Mouse (Mus musculus) Muller cell, postnatal 12 days (primary cell): ENCODE results near the gene Cutal.

Experiments
- DNase-seq: peaks from one replicate; pipeline ENCODE4 v3.0.0-alpha.2; 2015; ENCODE audit errors: inconsistent ontology term

The Cutal gene

GRCm38 (mm10) chr2:34884186-34884585 lies 10.0 kb downstream of the Cutal start:
- DNase-seq = no peak

GRCm38 (mm10) chr2:34893950-34894349 lies 19.8 kb downstream of the Cutal start:
- DNase-seq = no peak

DNA sequence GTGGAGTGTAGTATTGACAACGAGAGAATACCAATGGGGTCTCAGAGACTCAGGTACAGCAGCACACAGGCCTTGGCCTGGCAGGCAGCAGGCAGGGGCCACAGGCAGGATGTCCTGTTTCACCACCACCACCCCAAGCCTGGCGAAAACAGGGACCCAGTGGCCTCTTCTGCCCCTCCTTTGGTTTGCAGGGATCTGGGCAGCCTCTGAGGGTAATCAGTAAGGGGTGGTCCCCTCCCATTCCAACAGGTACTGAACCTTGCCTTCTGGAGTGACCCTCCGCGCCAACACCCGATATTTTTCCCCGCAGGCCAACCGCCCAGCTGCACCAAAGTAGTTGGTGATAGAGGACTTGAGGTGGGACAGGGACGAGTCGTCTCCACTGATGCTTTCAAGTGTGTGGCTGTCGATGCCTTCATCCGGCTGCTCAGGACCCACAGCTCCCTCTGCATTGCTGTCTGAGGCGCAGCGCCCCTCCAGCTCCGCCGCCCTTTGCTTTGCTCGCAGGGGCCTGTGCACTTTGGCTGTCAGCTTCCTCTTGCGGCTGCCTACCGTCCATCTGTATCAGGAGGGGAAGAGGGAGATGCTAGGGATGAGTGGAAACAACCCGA lies 21.4 kb downstream of the Cutal start:
- no peak for DNase-seq

- DNase-seq = no peak
These were observed 22.7 kb downstream of the Cutal start for GRCm38 (mm10) chr2:34896821-34897460.

GRCm38 (mm10) chr2:34897820-34898219 lies 23.6 kb downstream of the Cutal start:
- DNase-seq = no peak

- DNase-seq = no peak
These were observed 25.5 kb downstream of the Cutal start for GRCm38 (mm10) chr2:34899682-34900081.

- DNase-seq = no peak
These were observed 26.2 kb downstream of the Cutal start for GRCm38 (mm10) chr2:34900412-34900811.

DNA sequence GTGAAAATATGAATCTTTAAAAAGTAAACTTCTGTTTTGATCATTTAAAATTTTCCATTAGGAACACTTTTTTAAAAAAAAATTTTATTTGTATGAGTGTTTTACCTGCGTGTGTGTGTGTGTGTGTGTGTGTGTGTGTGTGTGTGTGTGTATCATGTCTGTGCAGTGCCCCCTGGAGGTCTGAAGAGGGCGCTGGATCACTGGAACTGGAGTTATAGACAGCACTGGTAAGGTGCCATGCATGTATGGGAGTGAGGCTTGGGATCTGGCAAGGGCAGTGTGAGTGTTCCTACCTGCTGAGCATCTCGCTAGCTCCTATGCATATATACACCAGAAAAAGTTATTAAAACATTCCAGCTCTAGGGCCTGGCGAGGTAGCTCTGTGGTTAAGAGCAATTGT lies 27.5 kb downstream of the Cutal start:
- DNase-seq = no peak

DNA sequence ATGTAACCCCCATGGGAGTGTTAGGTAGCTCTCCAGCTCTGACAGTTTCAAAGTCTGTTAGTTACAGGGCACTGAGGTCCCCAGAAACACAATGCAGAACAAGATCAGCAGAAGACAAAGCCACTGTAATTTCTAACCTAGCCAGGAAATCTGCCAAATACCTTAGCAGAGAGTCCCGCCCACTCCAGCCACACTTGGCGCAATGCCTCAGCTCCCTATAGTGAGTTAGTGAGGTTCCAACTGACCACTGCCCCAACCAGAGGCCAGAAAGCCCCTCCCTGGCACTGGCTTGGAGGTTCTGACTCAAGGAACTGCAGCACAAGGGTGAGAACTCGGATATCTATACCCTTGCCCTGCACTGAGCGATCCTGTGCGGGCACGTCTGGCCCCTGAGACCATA lies 28.5 kb downstream of the Cutal start:
- peak; percentile 26 for DNase-seq

DNA sequence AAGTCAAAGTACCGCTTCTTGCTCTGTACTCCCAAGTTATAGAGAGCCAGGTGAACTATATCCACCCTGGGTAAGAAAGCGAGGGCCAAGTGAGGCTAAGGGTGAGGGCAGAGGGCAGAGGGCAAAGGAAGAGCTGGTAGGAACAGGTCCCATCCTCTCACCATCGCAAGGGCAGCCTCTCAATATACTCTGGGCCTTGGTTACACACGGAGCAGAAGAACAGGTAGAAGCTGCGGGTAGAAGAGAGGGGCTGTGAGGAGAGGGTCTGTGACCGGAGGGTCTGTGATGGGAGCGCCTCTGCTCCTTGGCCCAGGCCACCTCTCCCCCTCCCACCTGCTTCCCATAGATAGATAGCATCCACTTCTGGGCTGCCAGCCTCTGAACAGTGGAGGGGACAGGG lies 29.0 kb downstream of the Cutal start:
- no peak for DNase-seq

DNA sequence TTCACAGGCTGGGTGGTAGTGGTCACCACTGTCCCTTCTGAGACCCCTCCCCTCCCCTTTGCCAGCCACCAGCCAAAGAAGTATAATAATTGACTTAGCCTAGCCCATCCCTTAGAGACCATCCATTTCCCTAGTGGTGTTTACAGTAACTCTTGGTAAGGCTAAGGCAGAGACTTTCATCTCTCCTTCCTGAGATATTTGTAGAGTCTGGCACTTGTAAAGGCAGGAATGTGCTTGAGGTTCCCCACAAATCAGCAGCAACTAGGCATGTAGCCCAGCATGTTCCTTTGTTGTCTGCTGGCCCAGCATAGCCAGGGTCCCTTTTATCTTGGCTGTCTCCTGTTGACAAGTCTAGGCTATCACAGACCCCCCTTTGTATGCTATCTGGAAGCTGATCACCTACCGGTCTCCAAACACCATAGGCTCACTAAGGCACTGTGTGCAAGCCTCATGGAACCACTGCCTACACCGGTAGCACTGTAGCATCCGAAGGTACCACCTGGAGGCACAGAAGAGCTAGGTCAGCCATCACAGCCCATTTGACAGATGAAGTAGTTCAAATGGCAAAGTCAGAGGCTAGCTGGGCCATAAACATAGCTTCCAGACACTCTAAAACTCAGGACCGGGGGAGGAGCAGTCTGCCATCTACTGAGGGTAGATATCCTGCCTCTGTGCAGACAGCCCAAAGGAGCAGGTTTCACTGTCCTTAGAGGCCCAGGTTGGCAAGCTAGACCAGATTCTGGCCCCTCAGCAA lies 29.6 kb downstream of the Cutal start:
- peak; percentile 52 for DNase-seq

- DNase-seq = peak; percentile 99
These were observed 30.8 kb downstream of the Cutal start for GRCm38 (mm10) chr2:34904849-34905542.

- no peak for DNase-seq
These were observed 32.2 kb downstream of the Cutal start for GRCm38 (mm10) chr2:34906426-34906825.

DNA sequence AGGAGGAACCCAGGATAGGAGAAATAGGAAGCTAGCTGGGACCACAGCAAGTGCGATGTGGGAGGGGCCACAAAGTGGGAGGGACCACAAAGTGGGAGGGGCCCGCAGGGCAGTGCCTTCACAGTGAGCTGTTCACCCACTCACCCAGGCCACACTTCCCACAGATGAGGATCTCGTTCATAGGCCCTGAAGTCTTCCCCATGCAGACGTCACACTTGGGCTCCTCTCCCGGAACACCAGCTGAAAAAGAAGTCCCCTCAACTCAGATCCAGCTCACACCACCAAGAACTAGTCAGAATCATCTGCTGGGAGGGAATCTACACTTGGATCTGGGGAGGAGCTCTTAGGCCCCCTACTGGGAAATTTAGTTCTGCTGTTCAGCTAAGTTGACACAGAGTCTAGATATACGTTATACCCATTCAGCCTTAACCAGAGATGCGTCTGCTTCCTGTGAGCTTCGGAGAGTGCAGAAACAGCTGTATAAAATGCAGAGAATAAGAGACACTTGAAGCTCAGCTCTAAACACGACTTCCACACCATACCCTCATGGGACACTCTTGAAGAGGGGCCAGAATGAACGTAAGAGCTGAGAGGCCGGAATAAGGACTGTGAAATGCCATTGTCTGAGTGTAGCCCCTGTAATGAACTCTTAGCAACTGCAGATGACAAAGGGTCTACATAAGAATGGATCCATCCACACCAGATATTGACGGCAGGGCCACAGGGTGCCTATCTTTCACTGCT lies 32.8 kb downstream of the Cutal start:
- DNase-seq = no peak

DNA sequence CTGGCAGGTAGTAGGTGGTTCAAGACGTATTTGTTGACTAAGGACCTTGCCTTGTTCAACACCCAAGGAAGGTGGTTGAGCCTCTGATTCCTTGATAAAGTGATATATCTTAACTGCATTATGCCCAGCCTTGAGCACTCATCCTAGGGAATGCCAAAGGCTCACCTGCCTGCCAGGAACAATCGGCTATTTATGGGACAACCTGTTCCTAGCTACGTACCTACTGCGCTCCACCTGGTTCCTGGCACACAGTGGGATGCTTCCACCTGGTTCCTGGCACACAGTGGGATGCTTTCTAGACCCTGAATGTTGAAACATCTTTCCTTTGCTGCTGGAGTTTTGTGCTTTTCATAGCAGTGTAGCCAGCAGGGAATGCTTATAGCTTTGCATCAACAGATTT lies 35.5 kb downstream of the Cutal start:
- DNase-seq = no peak

DNA sequence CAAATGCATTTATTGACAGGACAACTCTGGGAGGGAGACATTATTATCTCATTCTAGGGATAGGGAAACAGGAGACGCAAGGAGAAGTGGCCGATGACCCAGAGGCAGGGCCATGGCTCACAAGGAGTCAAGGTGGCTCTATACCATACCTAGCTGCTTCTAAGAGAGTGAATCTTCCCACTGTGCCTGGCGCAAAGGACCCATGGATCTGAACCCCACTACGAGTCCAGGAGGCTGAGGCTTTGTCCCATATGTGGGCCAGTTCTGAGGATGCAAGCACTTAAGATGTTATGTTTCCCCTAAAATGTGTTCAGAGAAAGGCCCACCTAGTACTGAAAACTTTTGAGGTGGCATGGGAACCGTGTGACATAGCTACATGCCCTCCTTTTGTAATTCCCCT lies 37.7 kb downstream of the Cutal start:
- DNase-seq = no peak

DNA sequence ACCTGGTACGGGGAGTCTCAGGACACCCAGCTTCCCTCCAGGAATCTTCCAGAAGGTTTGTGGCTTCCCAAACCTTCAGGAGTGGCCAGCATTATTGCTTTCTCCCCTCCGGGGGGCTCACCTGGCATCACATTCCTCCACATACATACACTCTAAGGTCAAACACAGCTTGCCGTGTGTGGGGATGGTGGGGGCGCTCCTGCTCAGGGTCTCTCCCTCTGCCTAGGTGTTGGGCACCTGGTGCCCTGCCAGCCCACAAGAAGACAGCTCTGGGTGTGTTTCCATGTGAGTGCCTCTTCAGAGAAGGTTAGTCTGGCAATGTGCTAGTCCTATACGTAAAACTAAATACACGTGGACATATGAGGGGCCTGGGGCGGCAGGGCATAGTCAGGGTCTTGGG lies 38.4 kb downstream of the Cutal start:
- no peak for DNase-seq

DNA sequence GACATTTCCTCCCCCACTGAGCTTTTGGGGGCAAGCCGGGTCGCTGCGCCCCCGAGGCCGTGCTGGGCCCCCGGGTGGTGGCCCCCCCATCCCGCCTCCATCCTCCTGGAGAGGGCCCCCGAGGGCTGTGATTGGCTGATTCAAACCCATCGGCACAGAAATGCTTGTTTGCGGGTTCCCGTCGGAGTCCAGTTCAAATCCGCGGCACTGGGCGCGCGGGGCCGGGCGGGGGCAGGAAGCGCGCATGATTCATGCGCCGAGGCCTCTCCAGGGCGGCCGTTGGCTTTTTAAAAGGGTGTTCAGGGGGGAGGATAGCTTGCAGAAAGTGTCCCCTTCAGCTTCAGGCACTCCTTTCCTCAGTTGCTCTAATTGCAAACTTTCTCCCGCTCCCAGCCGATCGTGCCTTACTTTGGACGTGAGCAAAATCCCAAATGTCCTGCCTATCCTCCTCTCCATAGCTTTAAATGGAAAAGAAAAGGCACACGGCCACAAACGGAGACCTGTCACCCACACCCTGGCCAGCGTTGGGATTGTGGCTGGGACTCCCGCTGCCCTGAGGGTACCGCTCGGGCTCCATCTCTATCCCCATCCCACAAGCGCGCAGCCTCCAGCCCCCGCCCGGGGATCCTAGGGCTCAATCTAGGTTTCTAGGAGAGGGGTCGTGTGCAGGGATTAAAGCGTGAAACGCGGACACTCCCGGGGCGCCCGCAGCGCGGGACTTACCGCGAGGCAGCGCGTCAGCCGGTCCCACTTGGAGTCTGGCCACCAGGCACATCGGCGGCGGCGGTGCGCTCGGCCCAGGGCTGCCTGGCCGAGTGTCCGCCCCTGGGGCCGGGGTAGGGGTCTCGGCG lies 39.2 kb downstream of the Cutal start, which contains the start of gene Phf19:
Phf19 (minus strand) TSS at position 809 of the 851 bp plus-strand sequence.
- peak; percentile 80 for DNase-seq

- DNase-seq = peak; percentile 64
These were observed 40.0 kb downstream of the Cutal start for GRCm38 (mm10) chr2:34914069-34914822.

GRCm38 (mm10) chr2:34914823-34915082 lies 40.6 kb downstream of the Cutal start:
- DNase-seq = no peak
